Mouse (Mus musculus) midbrain, postnatal 0 days (tissue): ENCODE measurements around the gene Chd5. TPM values are rescaled to one million over a fixed set of nuclear protein-coding genes. Genes with fewer than 3 reads are reported as not detected.

ENCODE experiments used
- ATAC-seq: fragments of 200-750 bp; cut with Nextera tagmentation; 2 replicates; pipeline ENCODE4 v1.8.0; 2017; ENCODE audit warnings: moderate number of reproducible peaks, mild to moderate bottlenecking, moderate TSS enrichment, moderate library complexity; ENCODE audit not compliant: low FRiP score
- DNase-seq: peaks from one replicate; pipeline ENCODE4 v3.0.0-alpha.2; 2015; ENCODE audit warnings: low spot score
- H3K27ac ChIP-seq: fragments of 300-500 bp; sonication (generic); 2 replicates; pipeline ENCODE4 v1.5.1; 2014; ENCODE audit warnings: low read depth, mild to moderate bottlenecking, low read length, mixed read lengths
- H3K27me3 ChIP-seq: fragments of 300-500 bp; sonication (generic); 2 replicates; pipeline ENCODE4 v1.6.1; 2014; ENCODE audit warnings: low read length, control low read depth, mixed read lengths; ENCODE audit not compliant: insufficient read depth
- H3K36me3 ChIP-seq: fragments of 300-500 bp; sonication (generic); 2 replicates; pipeline ENCODE4 v1.6.1; 2014; ENCODE audit warnings: low read length, control low read depth, mixed read lengths; ENCODE audit not compliant: insufficient read depth
- H3K4me1 ChIP-seq: fragments of 300-500 bp; sonication (generic); 2 replicates; pipeline ENCODE4 v1.6.1; 2014; ENCODE audit warnings: mild to moderate bottlenecking, control low read depth, antibody characterized with exemption, low read length, mixed read lengths; ENCODE audit not compliant: insufficient read depth
- H3K4me2 ChIP-seq: fragments of 300-500 bp; sonication (generic); 2 replicates; pipeline ENCODE4 v1.6.1; 2014; ENCODE audit warnings: low read depth, mild to moderate bottlenecking, low read length, mixed read lengths; ENCODE audit not compliant: poor library complexity, severe bottlenecking
- H3K4me3 ChIP-seq: fragments of 300-500 bp; sonication (generic); 2 replicates; pipeline ENCODE4 v1.5.1; 2014; ENCODE audit warnings: low read depth, mild to moderate bottlenecking, low read length, moderate library complexity
- H3K9ac ChIP-seq: fragments of 300-500 bp; sonication (generic); replicated peaks from 2 replicates; pipeline ENCODE4 v1.6.1; 2014; ENCODE audit warnings: mild to moderate bottlenecking, low read length, moderate library complexity, mixed read lengths; ENCODE audit not compliant: poor library complexity, severe bottlenecking
- H3K9me3 ChIP-seq: fragments of 300-500 bp; sonication (generic); 2 replicates; pipeline ENCODE4 v1.6.1; 2016; ENCODE audit warnings: low read length, control low read depth
- CTCF ChIP-seq: IDR thresholded peaks from 2 replicates; pipeline ENCODE4 v1.5.1; 2016; ENCODE audit warnings: antibody characterized with exemption, mild to moderate bottlenecking
- WGBS: fragments of 180-500 bp; shearing (Covaris S2); extraction: QIAGEN DNeasy Blood & Tissue Kit; methylation state at CpG from one replicate; pipeline ENCODE4 v1.1.7; 2014; 5-methylcytosine and 5-hydroxymethylcytosine counted together
- polyA plus RNA-seq: library from polyadenylated mRNA; unstranded; fragments of >200 nt; fragmentation: Nextera tagmentation; extraction: Ambion mirVana; gene quantifications from 2 replicates; pipeline ENCODE4 v1.2.1, GENCODE M21; 2015
- total RNA-seq: library from RNA; depleted of rRNA; stranded (reverse); fragments of >200 nt; gene quantifications from 2 replicates; pipeline ENCODE4 v1.2.3, GENCODE M21; 2014

Chd5 gene
- total and polyA plus RNA-seq, 2 experiments from 2014 or later: 95.0 to 107 TPM

- Histone ChIP-seq H3K4me1 (no peaks in the 10 kb centered on the region), H3K27ac (peak overlapping the region; percentile 18; the same call in 1 of the 2 replicates), H3K27me3 (no peaks in the 10 kb centered on the region), H3K4me3 (no peak overlapping the region), H3K9me3 (no peaks in the 10 kb centered on the region), H3K4me2 (no peak overlapping the region), H3K36me3 (peaks cover 50% of the 10 kb centered on the region), H3K9ac (peak overlapping the region; percentile 36; the same call in 1 of the 2 replicates)
- DNase-seq (peak; percentile 62), ATAC-seq (0 out of 2 replicates have a peak, but pooled peaks have one; percentile 21)
- 15% methylated on average over 7 of the region's 7 CpGs for WGBS
- no peak for TF ChIP-seq CTCF
Measured at GRCm38 (mm10) chr4:152365228-152365627, 26.8 kb downstream of the Chd5 start.

DNA sequence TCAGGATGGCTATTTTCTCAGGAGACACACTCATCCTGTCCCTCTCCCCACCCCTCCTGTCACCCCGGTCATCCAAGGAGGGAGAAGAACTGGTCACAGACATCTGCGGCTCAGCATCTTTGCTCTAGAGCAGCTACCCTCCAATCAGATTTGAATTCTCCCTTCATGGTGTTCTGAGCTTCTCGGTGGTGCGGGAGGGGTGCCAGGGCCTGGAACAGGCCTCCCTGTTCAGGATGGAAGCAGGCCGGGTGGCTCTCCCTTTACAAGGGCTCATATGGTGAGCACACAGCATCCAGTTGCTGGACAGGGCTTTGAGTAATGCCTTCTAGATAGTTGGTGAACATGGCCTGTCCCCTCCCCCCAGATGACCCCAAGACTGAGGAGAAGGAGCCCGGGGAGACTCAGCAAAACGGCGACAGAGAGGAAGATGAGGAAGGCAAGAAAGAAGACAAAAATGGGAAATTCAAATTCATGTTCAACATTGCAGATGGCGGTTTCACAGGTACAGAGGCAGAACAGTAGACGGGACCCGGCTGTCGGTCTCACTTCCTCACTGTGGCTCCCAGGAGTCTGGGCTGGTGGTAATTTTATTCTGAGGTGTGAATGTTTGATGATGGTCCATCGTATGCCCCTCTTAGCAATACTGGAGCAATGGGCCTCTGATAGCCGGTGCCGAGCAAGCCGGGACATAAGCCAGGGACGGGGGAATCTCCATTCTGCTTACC, 44.2 kb downstream of the Chd5 start:
- H3K27ac ChIP-seq: no peak overlapping the region
- DNase-seq: no peak
- H3K36me3 ChIP-seq: peaks cover 77% of the 10 kb centered on the region
- no peak overlapping the region for H3K4me3 ChIP-seq
- TF ChIP-seq CTCF: no peak
- no peaks in the 10 kb centered on the region for H3K4me1 ChIP-seq
- H3K4me2 ChIP-seq: no peak overlapping the region
- H3K9ac ChIP-seq: 0 out of 2 replicates have a peak overlapping the region, but pooled peaks have one; percentile 33
- 84% methylated on average over 17 of the region's 17 CpGs for WGBS
- ATAC-seq: no peak
- H3K9me3 ChIP-seq: no peaks in the 10 kb centered on the region
- no peaks in the 10 kb centered on the region for H3K27me3 ChIP-seq

DNA sequence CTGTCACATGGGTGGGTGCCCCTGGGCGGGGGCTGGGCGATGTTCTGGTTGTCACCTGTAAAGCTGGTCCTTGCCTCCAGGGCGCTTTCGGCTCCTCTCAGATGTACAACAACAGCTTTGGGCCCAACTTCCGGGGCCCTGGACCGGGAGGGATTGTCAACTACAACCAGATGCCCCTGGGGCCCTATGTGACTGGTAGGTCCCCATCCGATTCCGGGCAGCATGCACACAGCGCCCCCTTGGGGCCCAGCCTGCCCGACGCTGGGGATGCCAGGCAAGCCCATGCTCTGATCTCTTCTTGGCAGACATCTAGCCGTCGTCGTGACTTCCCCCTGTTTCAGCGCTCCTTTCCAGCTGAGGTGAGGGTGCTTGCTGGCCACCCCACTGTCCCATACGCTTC, 47.2 kb downstream of the Chd5 start:
- no peak for DNase-seq

GRCm38 (mm10) chr4:152392192-152392591, 53.7 kb downstream of the Chd5 start:
- no peak overlapping the region for H3K4me2 ChIP-seq
- H3K36me3 ChIP-seq: peaks cover 11% of the 10 kb centered on the region
- no peak overlapping the region for H3K9ac ChIP-seq
- no peaks in the 10 kb centered on the region for H3K27me3 ChIP-seq
- 78% methylated on average over 5 of the region's 5 CpGs for WGBS
- H3K4me3 ChIP-seq: no peak overlapping the region
- DNase-seq (peak; percentile 26), ATAC-seq (no peak)
- no peaks in the 10 kb centered on the region for H3K9me3 ChIP-seq
- H3K4me1 ChIP-seq: no peaks in the 10 kb centered on the region
- TF ChIP-seq CTCF: no peak
- no peak overlapping the region for H3K27ac ChIP-seq

More for the DNA sequence above, 47.2 kb downstream of the Chd5 start:
- Histone ChIP-seq H3K4me2 (no peak overlapping the region), H3K27ac (no peak overlapping the region), H3K27me3 (no peaks in the 10 kb centered on the region), H3K36me3 (peaks cover 55% of the 10 kb centered on the region), H3K4me3 (no peak overlapping the region), H3K9me3 (no peaks in the 10 kb centered on the region), H3K9ac (no peak overlapping the region), H3K4me1 (no peaks in the 10 kb centered on the region)
- no peak for ATAC-seq
- peak; percentile 57 for TF ChIP-seq CTCF
- 59% methylated on average over 16 of the region's 16 CpGs for WGBS

- no peaks in the 10 kb centered on the region for H3K9me3 ChIP-seq
- ATAC-seq (no peak), DNase-seq (peak; percentile 25)
- H3K27ac ChIP-seq: no peak overlapping the region
- TF ChIP-seq CTCF: no peak
- no peak overlapping the region for H3K4me2 ChIP-seq
- 88% methylated on average over 17 of the region's 17 CpGs for WGBS
- H3K4me1 ChIP-seq: no peaks in the 10 kb centered on the region
- peaks cover 10% of the 10 kb centered on the region for H3K36me3 ChIP-seq
- no peaks in the 10 kb centered on the region for H3K27me3 ChIP-seq
- no peak overlapping the region for H3K4me3 ChIP-seq
- H3K9ac ChIP-seq: no peak overlapping the region
Measured at GRCm38 (mm10) chr4:152392627-152393026, 54.2 kb downstream of the Chd5 start.

GRCm38 (mm10) chr4:152398926-152399325, 60.5 kb downstream of the Chd5 start:
- Histone ChIP-seq H3K36me3 (no peaks in the 10 kb centered on the region), H3K4me2 (no peak overlapping the region), H3K27ac (no peak overlapping the region), H3K9ac (no peak overlapping the region), H3K4me1 (no peaks in the 10 kb centered on the region), H3K4me3 (no peak overlapping the region), H3K9me3 (no peaks in the 10 kb centered on the region), H3K27me3 (no peaks in the 10 kb centered on the region)
- WGBS: 69% methylated on average over 3 of the region's 3 CpGs
- ATAC-seq (no peak), DNase-seq (peak; percentile 35)
- TF ChIP-seq CTCF: no peak
